Mouse (Mus musculus) megakaryocyte, adult 5-6 weeks (primary cell): ENCODE data around the gene Gemin6. TPM values are rescaled to one million over a fixed set of nuclear protein-coding genes. Genes with fewer than 3 reads are reported as not detected.
"Not testable (repeated sequence)": the region's sequence is repeated elsewhere in the genome, so short reads cannot be mapped to it uniquely, and the experiment has no call there.

Experiments used
- ATAC-seq: 2 replicates; pipeline ENCODE4 v1.8.0; 2016; ENCODE audit warnings: mild to moderate bottlenecking, inconsistent platforms; ENCODE audit not compliant: poor library complexity, severe bottlenecking
- total RNA-seq, 2 experiments: library from RNA; stranded (forward) in 1 of 2; stranded (reverse) in 1 of 2; fragments of 153-499, 151-499 nt in 1 of 2; fragments of 221-1000, 200-1000 nt in 1 of 2; gene quantifications; 2 replicates each; pipeline versions ENCODE4 v1.2.3 to v1.2.4; 2015 to 2017

The Gemin6 gene
- total RNA-seq, 2 experiments from 2014 or later, result 16.2 to 21.6 TPM

DNA sequence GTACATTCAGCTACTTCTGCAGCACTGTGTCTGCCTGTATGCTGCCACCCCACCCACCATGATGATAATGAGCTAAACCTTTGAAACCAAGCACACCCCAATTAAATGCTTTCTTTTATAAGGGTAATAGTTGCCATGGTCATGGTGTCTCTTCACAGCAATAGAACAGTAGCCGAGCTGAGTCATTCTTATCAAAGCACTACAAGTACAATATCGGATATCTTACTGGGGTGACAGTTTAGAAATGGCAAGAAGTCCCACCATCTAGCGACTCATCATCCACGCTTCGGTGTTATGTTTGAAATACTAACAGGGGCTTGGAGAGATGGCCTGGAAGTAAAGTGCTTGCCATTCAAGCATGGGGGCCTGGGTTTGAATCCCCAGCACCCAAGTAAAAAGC is 9.6 kb downstream of the Gemin6 start:
- no peak for ATAC-seq

DNA sequence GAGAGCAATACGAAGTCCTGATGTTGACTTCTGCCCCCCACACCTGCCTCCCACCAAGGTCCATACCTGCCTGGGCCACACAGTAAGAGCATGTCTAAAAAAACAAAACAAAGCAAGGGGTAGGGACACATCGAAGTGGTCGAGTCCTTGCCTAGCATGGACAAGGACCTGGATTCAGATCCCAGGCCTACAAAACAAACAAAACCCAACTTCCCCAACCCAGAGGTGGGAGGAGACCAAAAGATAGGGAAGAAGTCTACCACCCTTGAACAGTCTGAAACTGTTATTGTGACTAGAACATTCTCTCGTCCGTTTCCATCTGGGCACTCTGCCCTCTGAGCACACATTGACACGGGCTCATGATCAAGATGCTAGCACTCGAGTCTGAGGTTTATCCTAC is 10.1 kb downstream of the Gemin6 start:
- ATAC-seq, result no peak

DNA sequence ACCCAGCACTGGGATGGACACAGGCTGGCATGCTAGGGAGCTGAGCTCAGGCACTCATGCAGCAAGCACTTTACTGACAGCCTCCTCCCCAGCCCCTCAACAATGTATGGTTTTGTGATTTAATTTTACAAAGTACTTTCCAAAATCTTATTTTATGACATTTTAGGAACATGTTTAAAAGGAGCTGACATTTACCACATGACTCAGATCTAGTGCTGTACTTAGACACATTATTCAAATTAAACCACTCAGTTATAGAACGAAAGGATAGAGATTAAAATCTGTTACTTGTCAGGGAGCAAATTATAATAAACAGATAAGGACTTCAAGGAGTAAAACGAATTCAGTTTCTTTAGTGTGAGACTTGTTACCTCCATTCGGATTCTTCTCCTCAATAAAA is 11.2 kb downstream of the Gemin6 start:
- no peak for ATAC-seq

DNA sequence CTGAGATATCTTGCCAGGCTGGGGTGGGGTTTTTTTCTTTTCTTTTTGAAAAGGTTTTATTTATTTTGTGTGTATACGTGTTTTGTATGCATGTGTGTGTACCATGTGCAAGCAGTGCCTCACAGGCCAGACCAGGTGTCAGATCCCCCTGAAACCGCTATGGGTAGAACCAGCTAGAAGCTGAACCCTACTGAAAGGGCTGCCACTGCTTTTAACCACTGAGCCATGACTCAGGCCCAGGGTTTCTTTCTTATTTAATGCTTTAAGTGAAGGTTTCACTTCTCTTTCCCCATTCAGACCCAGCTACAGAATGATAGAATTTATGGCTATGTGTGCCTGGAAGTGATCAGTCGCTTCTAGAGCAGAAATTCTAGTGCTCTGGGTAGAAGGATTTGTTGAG is 12.6 kb downstream of the Gemin6 start:
- ATAC-seq, result peak; percentile 91

DNA sequence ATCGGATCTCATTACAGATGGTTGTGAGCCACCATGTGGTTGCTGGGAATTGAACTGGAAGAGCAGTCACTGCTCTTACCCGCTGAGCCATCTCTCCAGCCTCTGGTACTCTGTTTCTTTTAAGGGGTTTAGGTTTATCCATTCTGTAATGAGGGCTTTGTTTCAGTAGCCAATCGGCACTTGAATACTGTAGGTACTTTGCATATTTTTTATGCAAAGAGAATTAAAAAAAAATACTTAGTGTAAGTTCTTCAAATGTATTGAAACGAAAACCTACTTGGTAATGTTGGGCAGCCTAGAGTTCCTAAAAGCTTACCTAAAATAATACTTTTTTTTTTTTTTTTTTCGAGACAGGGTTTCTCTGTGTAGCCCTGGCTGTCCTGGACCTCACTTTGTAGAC is 13.2 kb downstream of the Gemin6 start:
- no peak for ATAC-seq

DNA sequence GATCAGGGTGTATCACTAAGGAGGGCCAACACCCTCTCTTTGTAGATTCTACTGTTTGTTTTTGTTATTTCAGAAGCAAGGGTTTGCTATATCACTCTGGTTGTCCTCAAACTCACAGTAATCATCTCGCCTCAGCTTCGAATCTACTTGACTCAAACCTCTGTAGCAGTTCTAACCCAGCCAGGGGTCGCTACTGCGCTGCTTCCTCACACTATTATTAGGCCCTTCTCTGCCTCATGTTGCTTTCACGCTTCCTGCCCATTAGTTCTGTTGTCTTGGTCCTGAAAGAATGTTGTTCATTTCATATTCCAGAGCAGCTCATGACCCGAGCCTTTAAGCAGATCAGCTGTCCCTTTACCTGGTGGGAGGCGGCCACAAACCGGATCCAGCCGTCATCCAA is 17.4 kb downstream of the Gemin6 start:
- no peak for ATAC-seq

DNA sequence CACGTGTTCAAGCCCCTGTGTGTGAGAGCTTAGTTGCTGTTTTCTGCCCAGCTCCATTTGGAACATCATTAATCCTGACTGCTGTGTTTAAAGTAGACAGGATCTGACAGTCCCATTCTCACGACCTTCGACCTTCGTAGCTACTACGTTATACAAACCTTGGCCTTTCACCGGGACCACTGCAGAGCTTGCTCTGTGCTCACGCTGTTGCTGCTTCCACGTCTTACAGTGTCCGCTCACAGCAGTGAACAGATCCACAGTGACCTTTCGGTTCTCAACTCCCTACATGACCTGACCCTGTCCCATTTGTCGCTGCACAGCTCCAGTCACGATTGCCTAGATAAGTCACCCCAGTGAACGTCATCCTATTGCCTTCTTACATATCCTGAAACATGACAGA is 18.9 kb downstream of the Gemin6 start:
- ATAC-seq, result no peak

DNA sequence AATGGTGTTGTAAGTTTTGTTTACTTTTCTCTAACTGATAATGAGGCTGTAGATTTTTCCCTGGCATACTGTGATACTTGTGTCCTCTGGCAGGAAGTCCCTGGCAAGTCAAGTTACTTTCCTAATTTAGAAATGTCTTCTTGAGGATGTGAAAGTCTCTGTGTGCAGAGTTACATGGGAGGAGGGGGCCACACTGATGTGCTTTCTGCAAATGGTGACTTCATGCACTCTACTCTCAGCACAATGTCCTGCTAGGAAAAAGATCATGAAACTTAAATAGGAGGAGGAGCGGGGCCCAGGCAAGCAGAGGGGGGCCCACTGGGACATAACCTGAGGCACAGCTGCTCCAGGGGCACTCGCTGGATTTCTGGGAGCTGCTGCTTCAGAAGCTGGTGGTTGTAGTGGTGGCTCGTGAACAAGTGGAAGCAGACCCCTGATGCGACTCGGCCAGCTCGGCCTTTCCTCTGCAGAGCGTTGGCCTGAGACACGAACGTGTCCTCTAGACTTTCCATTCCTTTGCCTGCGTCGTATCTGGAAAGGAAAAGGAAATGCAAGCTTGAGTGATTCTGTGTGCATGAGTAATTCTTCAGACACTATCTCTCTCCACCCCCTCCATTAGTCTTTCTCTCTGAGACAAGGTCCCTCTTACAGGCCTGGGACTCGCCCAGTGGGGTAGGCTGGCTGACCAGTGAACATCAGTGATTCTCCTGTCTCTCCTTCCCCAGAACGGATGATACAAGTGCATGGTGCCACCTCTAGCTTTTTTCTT is 28.7 kb downstream of the Gemin6 start:
- ATAC-seq, result peak; percentile 73

DNA sequence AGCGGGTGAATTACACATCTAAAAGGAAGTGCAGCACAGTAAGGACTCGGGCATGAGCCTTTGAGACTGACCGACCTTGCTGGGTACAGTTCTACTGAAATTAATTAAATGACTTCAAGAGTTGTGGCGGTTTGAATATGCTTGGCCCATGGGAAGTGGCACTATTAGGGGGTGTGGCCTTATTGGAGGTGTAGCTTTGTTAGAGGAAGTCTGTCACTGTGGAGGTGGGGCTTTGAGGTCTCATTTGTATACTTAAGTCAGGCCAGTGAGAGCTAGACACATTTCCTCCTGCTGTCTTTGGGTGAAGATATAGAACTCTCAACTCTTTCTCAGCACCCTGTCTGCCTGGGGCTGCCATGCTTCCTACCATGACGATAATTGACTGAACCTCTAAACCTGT is 30.2 kb downstream of the Gemin6 start:
- ATAC-seq, result no peak

DNA sequence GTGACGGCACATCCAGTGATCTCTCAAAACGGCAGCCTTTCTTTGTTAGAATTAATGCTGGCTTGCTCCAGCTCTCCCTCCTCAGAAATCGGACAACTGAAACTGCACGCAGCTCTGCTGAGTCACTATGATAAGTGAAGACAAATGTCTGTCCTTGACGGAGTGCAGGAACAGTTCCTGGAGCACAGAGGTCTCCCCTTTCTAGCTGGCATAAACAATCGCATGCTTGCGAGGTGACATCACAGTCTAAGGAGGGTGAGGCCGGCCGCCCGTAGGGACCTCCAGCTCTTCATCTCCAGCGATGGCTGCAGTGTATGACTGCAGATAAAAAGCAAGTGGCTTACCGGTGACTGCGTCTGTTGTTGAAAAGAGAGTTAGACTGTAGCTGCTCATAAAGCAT is 31.0 kb downstream of the Gemin6 start:
- ATAC-seq, result no peak

DNA sequence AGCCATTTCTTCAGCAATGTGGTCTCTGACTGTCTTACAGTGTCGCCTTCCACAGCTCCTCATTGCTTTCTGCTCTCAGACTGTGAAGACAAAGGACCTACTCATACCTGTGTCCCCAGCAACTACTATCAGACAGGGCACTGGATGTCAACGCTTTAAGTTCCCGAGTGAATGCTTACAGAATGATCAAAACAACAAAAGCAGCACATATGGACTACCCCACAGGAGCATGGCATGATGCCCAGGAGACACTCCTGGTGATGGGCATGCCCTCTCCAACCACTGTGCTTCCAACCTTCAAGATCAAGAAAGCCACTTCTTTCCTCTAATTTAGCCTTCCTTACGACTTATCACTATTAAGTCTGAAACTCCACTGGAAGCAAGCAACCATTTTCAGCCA is 42.8 kb downstream of the Gemin6 start:
- ATAC-seq, result no peak

DNA sequence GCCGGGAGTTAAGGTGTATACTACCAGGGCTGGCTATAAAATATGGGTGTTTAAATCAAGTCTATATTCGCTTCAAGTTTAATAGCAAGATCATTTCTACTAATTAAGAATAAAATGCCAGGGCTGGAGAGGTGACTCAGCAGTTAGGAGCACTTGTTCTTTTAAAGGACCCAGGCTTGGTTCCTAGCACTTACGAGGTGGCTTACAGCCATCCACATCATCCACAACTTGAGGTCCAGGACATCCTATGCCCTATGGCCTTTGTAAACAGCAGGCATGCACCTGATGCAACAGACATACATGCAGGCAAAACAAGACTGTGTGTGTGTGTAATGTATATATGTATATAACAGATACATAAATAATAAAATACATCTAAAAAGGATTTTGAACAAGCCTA is 43.9 kb downstream of the Gemin6 start:
- no peak for ATAC-seq

DNA sequence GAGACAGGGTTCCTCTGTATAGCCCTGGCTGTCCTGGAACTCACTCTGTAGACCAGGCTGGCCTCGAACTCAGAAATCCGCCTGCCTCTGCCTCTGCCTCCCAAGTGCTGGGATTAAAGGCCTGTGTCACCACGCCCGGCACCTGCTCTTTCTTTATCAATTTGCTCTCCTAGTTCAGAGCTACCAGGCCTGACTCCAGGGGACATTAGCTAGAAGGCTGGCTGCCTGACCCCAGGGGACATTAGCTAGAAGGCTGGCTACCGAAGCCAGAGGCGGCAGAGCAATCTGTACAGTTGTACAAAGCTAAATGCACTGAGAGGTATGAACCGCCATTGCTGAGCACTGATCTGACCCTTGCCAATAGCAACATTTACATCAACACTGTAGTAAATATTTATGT is 46.4 kb downstream of the Gemin6 start:
- not testable (repeated sequence) for ATAC-seq

Other genes with a start within 250 kb of the Gemin6 start
- 97.4 and 108 TPM in 2 replicates for gene Hnrnpll, start 162.1 kb upstream of the Gemin6 start, total RNA-seq (2015)
- gene Hnrnpll, start 162.1 kb upstream of the Gemin6 start, total RNA-seq (2017), result 53.1 and 65.2 TPM in 2 replicates
- 6.3 and 8.2 TPM in 2 replicates for gene Galm, start 97.0 kb upstream of the Gemin6 start, total RNA-seq (2015)
- gene Galm, start 97.0 kb upstream of the Gemin6 start, total RNA-seq (2017), result 3.0 and 5.1 TPM in 2 replicates
- 288 and 324 TPM in 2 replicates for gene Srsf7, start 17.1 kb upstream of the Gemin6 start, total RNA-seq (2015)
- 271 and 290 TPM in 2 replicates for gene Srsf7, start 17.1 kb upstream of the Gemin6 start, total RNA-seq (2017)
- gene Ttc39d, start 17.0 kb upstream of the Gemin6 start, total RNA-seq (2015), result not detected in 2 replicates
- gene Ttc39d, start 17.0 kb upstream of the Gemin6 start, total RNA-seq (2017), result 0.15 TPM in 1 of 2 replicates, not detected in the other
- 1.6 and 7.1 TPM in 2 replicates for gene Morn2, start 65.8 kb downstream of the Gemin6 start, total RNA-seq (2015)
- 0.77 and 1.4 TPM in 2 replicates for gene Morn2, start 65.8 kb downstream of the Gemin6 start, total RNA-seq (2017)
- gene Dhx57, start 66.0 kb downstream of the Gemin6 start, total RNA-seq (2015), result 12.2 TPM in 2 replicates
- 18.2 and 20.9 TPM in 2 replicates for gene Dhx57, start 66.0 kb downstream of the Gemin6 start, total RNA-seq (2017)
- 0.57 TPM in 1 of 2 replicates, not detected in the other for gene Arhgef33, start 83.0 kb downstream of the Gemin6 start, total RNA-seq (2015)
- not detected in 2 replicates for gene Arhgef33, start 83.0 kb downstream of the Gemin6 start, total RNA-seq (2017)
- gene Gm10190, start 149.1 kb downstream of the Gemin6 start, total RNA-seq (2015), result not detected in 2 replicates
- not detected in 2 replicates for gene Gm10190, start 149.1 kb downstream of the Gemin6 start, total RNA-seq (2017)